Mouse (Mus musculus): ENCODE results near the gene Tmem163. TPM values are rescaled to one million over a fixed set of nuclear protein-coding genes. Genes with fewer than 3 reads are reported as not detected.
A peak's percentile ranks its signal among the peaks of the same experiment; 100 is the strongest.

The Tmem163 gene
- polyA plus RNA-seq, 1 experiment from 2014 or later: 23.4 TPM

DNA sequence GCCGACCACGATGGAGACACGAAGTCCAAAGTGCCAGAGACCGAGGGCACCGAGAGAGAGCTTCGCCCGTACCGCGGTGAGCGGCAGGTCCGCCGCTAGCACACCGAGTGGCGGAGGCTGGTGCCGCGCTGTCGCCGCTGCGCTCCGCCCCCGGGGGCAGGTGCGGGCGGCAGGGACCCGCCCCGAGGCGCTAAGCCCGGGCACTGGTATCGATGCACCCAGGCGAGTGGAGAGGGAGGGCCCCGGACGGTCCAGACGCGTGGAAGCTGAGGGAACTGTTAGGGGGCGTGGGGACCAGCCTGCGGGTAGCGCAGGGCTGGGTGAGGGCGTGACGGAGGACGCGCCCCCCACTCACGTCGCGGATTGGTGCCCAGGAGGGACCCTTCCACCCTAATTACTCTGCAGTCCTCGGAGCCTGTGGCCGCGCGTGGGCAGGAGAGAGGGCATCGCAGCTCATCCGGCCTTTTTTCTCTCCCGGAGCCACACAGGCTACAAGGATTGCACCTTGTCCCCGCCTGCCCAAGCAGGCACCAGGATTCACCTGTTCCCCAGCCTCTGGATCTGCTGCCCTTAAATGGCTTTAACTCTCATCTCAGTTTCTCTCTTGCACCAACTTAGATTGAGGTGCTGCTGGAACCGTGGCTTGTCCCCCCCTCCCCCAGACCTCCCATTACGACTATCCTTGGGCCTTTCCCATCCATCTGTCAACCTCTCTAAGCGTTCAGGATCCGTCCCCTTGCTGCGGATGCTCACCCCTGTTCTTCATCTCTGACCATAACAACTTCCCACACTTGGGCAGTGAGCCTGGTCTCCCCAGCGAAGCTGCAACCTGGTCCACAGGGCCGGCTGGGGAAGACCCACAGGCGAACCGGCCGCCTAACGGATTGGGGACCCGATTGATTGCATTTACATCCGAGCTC is 1.4 kb downstream of the Tmem163 start:
- H3K27ac ChIP-seq (ENCODE audit: low read depth, low read length): peak overlapping the region; percentile 41; the same call in 1 of the 2 replicates
- no peaks in the 10 kb centered on the region for H3K9me3 ChIP-seq (ENCODE audit: control insufficient read depth, low read length)
- H3K36me3 ChIP-seq (ENCODE audit: control insufficient read depth, insufficient read depth, low read length): no peaks in the 10 kb centered on the region
- peak overlapping the region; percentile 55 for H3K4me3 ChIP-seq (ENCODE audit: low read depth, low read length)
- H3K4me1 ChIP-seq (replicated peaks; ENCODE audit: control insufficient read depth, insufficient read depth, low read length): peaks cover 11% of the 10 kb centered on the region
- peak overlapping the region; percentile 93 for H3K4me2 ChIP-seq (ENCODE audit: low read depth, low read length, severe bottlenecking)
- DNase-seq (ENCODE audit: low spot score) (peak; percentile 75), ATAC-seq (replicated peaks; ENCODE audit: low FRiP score) (peak; percentile 76)
- peaks cover 35% of the 10 kb centered on the region for H3K27me3 ChIP-seq (ENCODE audit: control insufficient read depth, insufficient read depth, low read length)
- H3K9ac ChIP-seq (ENCODE audit: low read length): peak overlapping the region; percentile 64
- 1% methylated on average over 64 of the region's 64 CpGs for WGBS

- H3K27me3 ChIP-seq (ENCODE audit: control insufficient read depth, insufficient read depth, low read length): peaks cover 35% of the 10 kb centered on the region
- ATAC-seq (replicated peaks; ENCODE audit: low FRiP score) (peak; percentile 43), DNase-seq (ENCODE audit: low spot score) (peak; percentile 76)
- H3K27ac ChIP-seq (ENCODE audit: low read depth, low read length): peak overlapping the region; percentile 41; the same call in 1 of the 2 replicates
- no peaks in the 10 kb centered on the region for H3K36me3 ChIP-seq (ENCODE audit: control insufficient read depth, insufficient read depth, low read length)
- H3K4me2 ChIP-seq (ENCODE audit: low read depth, low read length, severe bottlenecking): peak overlapping the region; percentile 93
- H3K4me1 ChIP-seq (replicated peaks; ENCODE audit: control insufficient read depth, insufficient read depth, low read length): peaks cover 11% of the 10 kb centered on the region
- peak overlapping the region; percentile 55 for H3K4me3 ChIP-seq (ENCODE audit: low read depth, low read length)
- no peaks in the 10 kb centered on the region for H3K9me3 ChIP-seq (ENCODE audit: control insufficient read depth, low read length)
- H3K9ac ChIP-seq (ENCODE audit: low read length): peak overlapping the region; percentile 64
- WGBS: under 1% methylated on average over 44 of the region's 44 CpGs
These were observed 2.2 kb downstream of the Tmem163 start for GRCm38 (mm10) chr1:127677131-127677631.

DNA sequence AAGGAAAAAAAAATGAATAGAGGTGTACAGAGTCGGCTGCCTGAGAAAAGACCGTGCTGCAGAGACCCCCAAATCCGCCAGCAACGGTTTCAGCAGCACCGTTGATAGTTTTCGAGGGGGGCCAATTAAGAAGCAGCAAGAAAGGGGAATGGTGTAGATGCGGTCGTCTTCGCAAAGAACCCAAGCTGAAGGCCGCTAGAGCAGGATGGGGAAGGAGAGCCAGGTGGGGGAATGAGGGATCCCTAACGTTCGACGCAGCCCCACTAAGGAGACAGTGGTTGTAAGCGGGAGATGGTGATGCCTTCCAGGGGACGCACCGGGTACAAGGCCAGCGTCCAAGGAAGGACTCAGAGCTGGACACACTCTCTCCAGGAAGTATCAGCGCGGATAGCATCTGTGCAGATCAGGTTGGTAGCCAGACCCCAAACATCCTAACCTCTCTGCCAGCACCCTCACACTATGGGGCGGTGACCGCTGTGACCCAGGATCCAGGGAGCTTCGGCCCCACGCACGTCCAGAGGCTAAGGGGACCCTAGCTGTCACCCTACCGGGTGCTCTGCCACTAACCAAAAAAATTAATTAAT is 2.7 kb downstream of the Tmem163 start:
- DNase-seq (ENCODE audit: low spot score) (no peak), ATAC-seq (replicated peaks; ENCODE audit: low FRiP score) (0 out of 2 replicates have a peak, but pooled peaks have one; percentile 8)
- Histone ChIP-seq H3K4me1 (replicated peaks; ENCODE audit: control insufficient read depth, insufficient read depth, low read length) (peaks cover 11% of the 10 kb centered on the region), H3K9me3 (ENCODE audit: control insufficient read depth, low read length) (no peaks in the 10 kb centered on the region), H3K4me3 (ENCODE audit: low read depth, low read length) (peak overlapping the region; percentile 55), H3K27ac (ENCODE audit: low read depth, low read length) (no peak overlapping the region), H3K27me3 (ENCODE audit: control insufficient read depth, insufficient read depth, low read length) (peaks cover 35% of the 10 kb centered on the region), H3K9ac (ENCODE audit: low read length) (peak overlapping the region; percentile 64), H3K36me3 (ENCODE audit: control insufficient read depth, insufficient read depth, low read length) (no peaks in the 10 kb centered on the region), H3K4me2 (ENCODE audit: low read depth, low read length, severe bottlenecking) (peak overlapping the region; percentile 93)
- WGBS: 2% methylated on average over 25 of the region's 25 CpGs

GRCm38 (mm10) chr1:127676116-127676515 is 3.2 kb downstream of the Tmem163 start:
- Histone ChIP-seq H3K36me3 (ENCODE audit: control insufficient read depth, insufficient read depth, low read length) (no peaks in the 10 kb centered on the region), H3K27ac (ENCODE audit: low read depth, low read length) (no peak overlapping the region)

DNA sequence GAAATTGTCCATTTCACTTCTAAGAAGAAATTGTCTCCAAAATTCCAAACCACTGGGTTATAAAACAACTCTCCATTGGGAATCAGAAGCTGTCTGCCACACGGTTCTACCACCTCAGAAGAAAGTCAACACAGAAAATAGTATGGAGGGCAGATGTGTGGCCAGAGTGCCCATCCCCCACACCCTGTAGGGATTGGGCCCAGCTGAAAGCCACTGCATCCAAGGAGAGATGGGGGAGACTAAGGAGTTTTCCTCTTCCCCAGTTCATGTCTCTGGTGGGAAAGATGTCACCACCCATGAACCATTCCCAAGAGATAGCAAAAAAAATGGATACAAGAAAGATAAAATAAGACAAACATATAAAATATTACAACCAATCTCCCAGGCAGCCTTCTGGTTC is 4.1 kb downstream of the Tmem163 start:
- no peak for DNase-seq (ENCODE audit: low spot score)

More at GRCm38 (mm10) chr1:127676116-127676515, 3.2 kb downstream of the Tmem163 start:
- peak overlapping the region; percentile 93; the same call in 1 of the 2 replicates for H3K4me2 ChIP-seq (ENCODE audit: low read depth, low read length, severe bottlenecking)
- 25% methylated on average over 12 of the region's 12 CpGs for WGBS
- peaks cover 11% of the 10 kb centered on the region for H3K4me1 ChIP-seq (replicated peaks; ENCODE audit: control insufficient read depth, insufficient read depth, low read length)
- peak overlapping the region; percentile 64 for H3K9ac ChIP-seq (ENCODE audit: low read length)
- ATAC-seq (replicated peaks; ENCODE audit: low FRiP score): no peak
- H3K27me3 ChIP-seq (ENCODE audit: control insufficient read depth, insufficient read depth, low read length): peaks cover 35% of the 10 kb centered on the region
- H3K9me3 ChIP-seq (ENCODE audit: control insufficient read depth, low read length): no peaks in the 10 kb centered on the region
- H3K4me3 ChIP-seq (ENCODE audit: low read depth, low read length): peak overlapping the region; percentile 55
- DNase-seq (ENCODE audit: low spot score): no peak

DNA sequence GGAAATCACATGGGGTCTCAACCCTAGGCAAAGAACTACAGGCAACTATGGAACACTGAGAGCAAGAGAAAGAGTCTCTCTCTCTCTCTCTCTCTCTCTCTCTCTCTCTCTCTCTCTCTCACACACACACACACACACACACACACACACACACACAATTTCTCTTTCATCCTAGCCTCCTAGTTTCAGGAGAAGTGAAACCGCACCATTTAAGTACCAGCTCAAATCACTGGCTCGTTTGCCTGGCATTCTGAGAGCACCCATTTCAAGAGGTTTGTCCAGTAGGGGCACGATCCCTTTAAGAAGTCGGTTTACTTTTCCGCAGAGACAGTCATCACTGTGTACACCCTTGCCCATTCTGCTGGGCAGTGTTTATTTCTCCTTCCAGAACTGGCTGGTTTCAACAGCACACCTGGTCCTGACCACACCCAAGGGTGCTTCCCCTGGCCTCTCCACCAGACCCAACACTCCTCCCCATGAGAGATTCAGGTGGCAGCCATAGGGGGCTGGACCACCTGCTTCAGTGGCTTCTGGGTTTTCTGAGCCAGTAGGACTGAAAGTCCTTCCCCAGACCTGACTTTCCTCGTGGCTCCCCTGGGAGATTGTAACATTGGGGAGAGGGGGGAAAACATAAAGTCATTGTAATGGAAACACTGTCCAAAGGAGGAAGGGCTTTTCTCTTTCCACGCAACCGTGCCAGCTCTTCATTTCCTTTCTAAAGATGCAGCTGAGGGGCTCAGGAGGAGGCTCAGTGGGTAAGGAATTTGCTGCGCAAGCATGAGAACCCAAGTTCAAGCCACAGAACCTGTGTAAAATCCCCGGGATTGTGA is 5.9 kb downstream of the Tmem163 start:
- DNase-seq (ENCODE audit: low spot score): no peak
- WGBS: 77% methylated on average over 10 of the region's 10 CpGs
- Histone ChIP-seq H3K27me3 (ENCODE audit: control insufficient read depth, insufficient read depth, low read length) (peaks cover 27% of the 10 kb centered on the region), H3K9ac (ENCODE audit: low read length) (no peak overlapping the region), H3K4me3 (ENCODE audit: low read depth, low read length) (no peak overlapping the region), H3K36me3 (ENCODE audit: control insufficient read depth, insufficient read depth, low read length) (no peaks in the 10 kb centered on the region), H3K27ac (ENCODE audit: low read depth, low read length) (no peak overlapping the region), H3K9me3 (ENCODE audit: control insufficient read depth, low read length) (peaks cover 2% of the 10 kb centered on the region; the same call in 1 of the 2 replicates), H3K4me1 (replicated peaks; ENCODE audit: control insufficient read depth, insufficient read depth, low read length) (peaks cover 11% of the 10 kb centered on the region), H3K4me2 (ENCODE audit: low read depth, low read length, severe bottlenecking) (no peak overlapping the region)
- ATAC-seq (replicated peaks; ENCODE audit: low FRiP score): no peak

More for the DNA sequence above, 4.1 kb downstream of the Tmem163 start:
- Histone ChIP-seq H3K4me2 (ENCODE audit: low read depth, low read length, severe bottlenecking) (no peak overlapping the region), H3K4me3 (ENCODE audit: low read depth, low read length) (no peak overlapping the region), H3K4me1 (replicated peaks; ENCODE audit: control insufficient read depth, insufficient read depth, low read length) (peaks cover 11% of the 10 kb centered on the region), H3K27ac (ENCODE audit: low read depth, low read length) (no peak overlapping the region), H3K9ac (ENCODE audit: low read length) (no peak overlapping the region), H3K9me3 (ENCODE audit: control insufficient read depth, low read length) (no peaks in the 10 kb centered on the region), H3K36me3 (ENCODE audit: control insufficient read depth, insufficient read depth, low read length) (no peaks in the 10 kb centered on the region), H3K27me3 (ENCODE audit: control insufficient read depth, insufficient read depth, low read length) (peaks cover 35% of the 10 kb centered on the region)
- WGBS: 13% methylated on average over 1 of the region's 1 CpGs
- no peak for ATAC-seq (replicated peaks; ENCODE audit: low FRiP score)

DNA sequence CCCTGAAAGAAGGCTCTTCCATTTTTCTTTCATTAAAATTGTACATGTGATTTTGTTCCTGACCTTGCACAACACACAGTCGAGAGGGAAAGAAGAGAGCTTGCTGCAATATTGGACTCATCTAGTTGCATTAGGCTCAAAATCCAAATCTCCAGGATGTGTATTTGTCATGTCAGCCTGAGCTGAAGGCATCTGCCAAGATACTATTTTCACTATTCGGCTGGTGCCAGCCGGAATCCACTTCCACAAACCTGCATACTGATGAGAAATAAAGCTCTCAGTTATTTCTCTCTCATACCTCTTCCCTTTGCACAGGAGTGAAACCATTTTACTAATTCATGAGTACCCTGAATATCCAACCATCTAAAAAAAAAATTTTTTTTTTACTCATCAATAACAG is 11.2 kb downstream of the Tmem163 start:
- H3K27me3 ChIP-seq (ENCODE audit: control insufficient read depth, insufficient read depth, low read length): no peaks in the 10 kb centered on the region
- H3K27ac ChIP-seq (ENCODE audit: low read depth, low read length): no peak overlapping the region
- peaks cover 2% of the 10 kb centered on the region; the same call in 1 of the 2 replicates for H3K9me3 ChIP-seq (ENCODE audit: control insufficient read depth, low read length)
- no peak overlapping the region for H3K4me3 ChIP-seq (ENCODE audit: low read depth, low read length)
- ATAC-seq (replicated peaks; ENCODE audit: low FRiP score): no peak
- no peak overlapping the region for H3K9ac ChIP-seq (ENCODE audit: low read length)
- WGBS: 87% methylated on average over 3 of the region's 3 CpGs
- H3K4me1 ChIP-seq (replicated peaks; ENCODE audit: control insufficient read depth, insufficient read depth, low read length): peaks cover 6% of the 10 kb centered on the region; the same call in 1 of the 2 replicates
- DNase-seq (ENCODE audit: low spot score): no peak
- no peaks in the 10 kb centered on the region for H3K36me3 ChIP-seq (ENCODE audit: control insufficient read depth, insufficient read depth, low read length)
- no peak overlapping the region for H3K4me2 ChIP-seq (ENCODE audit: low read depth, low read length, severe bottlenecking)
